Mouse (Mus musculus): ENCODE data around the gene Myl6b. TPM values are rescaled to one million over a fixed set of nuclear protein-coding genes. Genes with fewer than 3 reads are reported as not detected.

The Myl6b gene
- total and polyA plus RNA-seq, 3 experiments: 5.1 to 8.3 (median 6.2) TPM

DNA sequence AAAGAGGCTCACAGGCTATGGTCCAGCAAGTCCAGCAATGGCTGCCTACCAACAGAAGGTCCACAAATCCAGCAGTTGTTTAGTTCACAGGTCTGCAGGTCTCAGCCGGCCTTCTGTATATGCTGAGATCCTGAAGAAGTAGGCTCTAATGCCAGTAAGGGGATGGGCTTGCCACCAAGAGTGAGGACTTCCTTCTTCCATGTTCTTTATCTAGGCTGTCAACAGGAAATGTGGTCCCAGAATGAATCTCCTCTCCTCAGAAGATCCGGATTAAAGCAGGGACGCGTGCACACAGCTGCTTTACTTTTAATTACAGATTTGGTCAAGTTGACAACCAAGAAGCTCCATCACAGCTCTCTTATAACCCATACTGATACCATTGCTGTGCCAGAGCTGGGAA is 53.1 kb downstream of the Myl6b start:
- DNase-seq: no peak

DNA sequence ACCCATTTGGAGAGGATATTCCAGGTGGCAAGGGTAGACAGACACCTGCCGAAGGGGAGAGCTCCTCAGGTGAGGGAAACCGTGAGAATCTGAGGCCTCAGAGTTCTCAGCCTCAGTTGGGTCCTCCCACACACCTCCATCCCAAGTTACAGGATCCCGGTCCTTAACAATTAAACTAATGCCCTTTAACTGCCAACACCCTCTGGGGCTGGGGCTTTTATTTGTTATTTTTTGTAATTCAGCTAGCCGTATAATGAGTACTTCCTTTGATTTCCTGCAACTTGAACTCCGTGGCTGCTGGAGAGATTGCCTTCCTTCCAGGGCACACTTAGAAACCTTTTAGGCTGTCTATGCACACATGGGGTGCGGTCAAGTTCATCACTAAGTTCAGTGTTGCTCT is 54.1 kb downstream of the Myl6b start:
- DNase-seq: no peak

Small RNA genes lying within 50 kb of the gene (microRNA-seq; reads per million reads assigned to microRNA genes)
- 0.41 to 0.44 reads per million in 2 experiments for gene Mir6916
- 1.5 to 2.5 reads per million in 2 experiments for gene Mir8105

Other genes starting within 250 kb of the Myl6b start
- gene Apon, start 244.6 kb downstream of the Myl6b start, total RNA-seq (2021): 1 to 10 TPM in 1 of 2 experiments, not detected in 1; 1.5 TPM
- 0.10 and 0.40 TPM in 2 replicates for gene Apon, start 244.6 kb downstream of the Myl6b start, polyA plus RNA-seq (2012; rRNA removed)
- 10 to 100 TPM in 1 of 2 experiments, under 1 TPM in 1; 0.76 to 19.1 TPM for gene Apof, start 230.0 kb downstream of the Myl6b start, total RNA-seq (2021)
- 11.0 and 25.2 TPM in 2 replicates for gene Apof, start 230.0 kb downstream of the Myl6b start, polyA plus RNA-seq (2012; rRNA removed)
- gene Stat2, start 228.1 kb downstream of the Myl6b start, total RNA-seq (2021): 10 to 100 TPM; 24.0 to 33.5 TPM
- gene Stat2, start 228.1 kb downstream of the Myl6b start, polyA plus RNA-seq (2012; rRNA removed): 37.3 and 39.2 TPM in 2 replicates
- gene Il23a, start 199.9 kb downstream of the Myl6b start, total RNA-seq (2021): not detected
- not detected in 2 replicates for gene Il23a, start 199.9 kb downstream of the Myl6b start, polyA plus RNA-seq (2012; rRNA removed)
- 10 to 100 TPM; 13.8 to 18.3 TPM for gene Pan2, start 195.3 kb downstream of the Myl6b start, total RNA-seq (2021)
- gene Pan2, start 195.3 kb downstream of the Myl6b start, polyA plus RNA-seq (2012; rRNA removed): 17.2 and 20.4 TPM in 2 replicates
- 100 to 1,000 TPM; 180 to 204 TPM for gene Cnpy2, start 176.2 kb downstream of the Myl6b start, total RNA-seq (2021)
- 20.1 and 28.6 TPM in 2 replicates for gene Cnpy2, start 176.2 kb downstream of the Myl6b start, polyA plus RNA-seq (2012; rRNA removed)
- 100 to 1,000 TPM; 391 to 444 TPM for gene Cs, start 161.0 kb downstream of the Myl6b start, total RNA-seq (2021)
- gene Cs, start 161.0 kb downstream of the Myl6b start, polyA plus RNA-seq (2012; rRNA removed): 315 and 332 TPM in 2 replicates
- 10 to 100 TPM; 72.2 to 77.1 TPM for gene Coq10a, start 129.7 kb downstream of the Myl6b start, total RNA-seq (2021)
- 44.2 and 116 TPM in 2 replicates for gene Coq10a, start 129.7 kb downstream of the Myl6b start, polyA plus RNA-seq (2012; rRNA removed)
- 10 to 100 TPM; 48.3 to 59.3 TPM for gene Ankrd52, start 121.6 kb downstream of the Myl6b start, total RNA-seq (2021)
- gene Ankrd52, start 121.6 kb downstream of the Myl6b start, polyA plus RNA-seq (2012; rRNA removed): 44.2 and 53.1 TPM in 2 replicates
- not detected for gene Slc39a5, start 97.5 kb downstream of the Myl6b start, total RNA-seq (2021)
- not detected in 2 replicates for gene Slc39a5, start 97.5 kb downstream of the Myl6b start, polyA plus RNA-seq (2012; rRNA removed)
- 10 to 100 TPM; 79.3 to 93.8 TPM for gene Nabp2, start 87.2 kb downstream of the Myl6b start, total RNA-seq (2021)
- 21.3 and 22.2 TPM in 2 replicates for gene Nabp2, start 87.2 kb downstream of the Myl6b start, polyA plus RNA-seq (2012; rRNA removed)
- 10 to 100 TPM; 39.1 to 41.7 TPM for gene Rnf41, start 87.0 kb downstream of the Myl6b start, total RNA-seq (2021)
- 24.4 and 28.4 TPM in 2 replicates for gene Rnf41, start 87.0 kb downstream of the Myl6b start, polyA plus RNA-seq (2012; rRNA removed)
- gene Smarcc2, start 39.4 kb downstream of the Myl6b start, total RNA-seq (2021): 100 to 1,000 TPM; 120 to 128 TPM
- 129 and 130 TPM in 2 replicates for gene Smarcc2, start 39.4 kb downstream of the Myl6b start, polyA plus RNA-seq (2012; rRNA removed)
- gene Myl6, start 4.5 kb downstream of the Myl6b start, total RNA-seq (2021): 100 to 1,000 TPM; 786 to 985 TPM
- 324 and 445 TPM in 2 replicates for gene Myl6, start 4.5 kb downstream of the Myl6b start, polyA plus RNA-seq (2012; rRNA removed)
- 10 to 100 TPM; 26.1 to 32.6 TPM for gene Esyt1, start 27.2 kb upstream of the Myl6b start, total RNA-seq (2021)
- 52.8 and 59.6 TPM in 2 replicates for gene Esyt1, start 27.2 kb upstream of the Myl6b start, polyA plus RNA-seq (2012; rRNA removed)
- 10 to 100 TPM; 11.7 to 12.3 TPM for gene Zc3h10, start 49.1 kb upstream of the Myl6b start, total RNA-seq (2021)
- 16.0 and 16.3 TPM in 2 replicates for gene Zc3h10, start 49.1 kb upstream of the Myl6b start, polyA plus RNA-seq (2012; rRNA removed)
- gene Rpl41, start 50.6 kb upstream of the Myl6b start, total RNA-seq (2021): 1,000 to 10,000 TPM; 3,028 to 3,144 TPM
- gene Rpl41, start 50.6 kb upstream of the Myl6b start, polyA plus RNA-seq (2012; rRNA removed): 1,154 and 1,178 TPM in 2 replicates
- gene Pa2g4, start 67.3 kb upstream of the Myl6b start, total RNA-seq (2021): 10 to 100 TPM; 79.7 to 88.2 TPM
- 6.4 and 8.6 TPM in 2 replicates for gene Pa2g4, start 67.3 kb upstream of the Myl6b start, polyA plus RNA-seq (2012; rRNA removed)
- 1 to 10 TPM; 2.3 to 3.8 TPM for gene Erbb3, start 91.0 kb upstream of the Myl6b start, total RNA-seq (2021)
- gene Erbb3, start 91.0 kb upstream of the Myl6b start, polyA plus RNA-seq (2012; rRNA removed): 1.1 and 1.3 TPM in 2 replicates
- 100 to 1,000 TPM; 715 to 972 TPM for gene Rps26, start 128.1 kb upstream of the Myl6b start, total RNA-seq (2021)
- 581 and 897 TPM in 2 replicates for gene Rps26, start 128.1 kb upstream of the Myl6b start, polyA plus RNA-seq (2012; rRNA removed)
- 1 to 10 TPM; 1.9 to 2.6 TPM for gene Ikzf4, start 147.3 kb upstream of the Myl6b start, total RNA-seq (2021)
- gene Ikzf4, start 147.3 kb upstream of the Myl6b start, polyA plus RNA-seq (2012; rRNA removed): 3.1 and 3.5 TPM in 2 replicates
- 10 to 100 TPM; 29.2 to 32.7 TPM for gene Suox, start 175.4 kb upstream of the Myl6b start, total RNA-seq (2021)
- 10.2 and 10.8 TPM in 2 replicates for gene Suox, start 175.4 kb upstream of the Myl6b start, polyA plus RNA-seq (2012; rRNA removed)
- 100 to 1,000 TPM; 112 to 127 TPM for gene Rab5b, start 197.6 kb upstream of the Myl6b start, total RNA-seq (2021)
- 46.5 and 69.5 TPM in 2 replicates for gene Rab5b, start 197.6 kb upstream of the Myl6b start, polyA plus RNA-seq (2012; rRNA removed)
- gene Pmel, start 205.5 kb upstream of the Myl6b start, total RNA-seq (2021): 1 to 10 TPM in 1 of 2 experiments, under 1 TPM in 1; 0.86 to 1.0 TPM
- 0.30 and 0.76 TPM in 2 replicates for gene Pmel, start 205.5 kb upstream of the Myl6b start, polyA plus RNA-seq (2012; rRNA removed)
- gene Cdk2, start 206.3 kb upstream of the Myl6b start, total RNA-seq (2021): 10 to 100 TPM; 12.6 to 16.2 TPM
- gene Cdk2, start 206.3 kb upstream of the Myl6b start, polyA plus RNA-seq (2012; rRNA removed): 10.5 and 10.7 TPM in 2 replicates
- gene Dgka, start 246.2 kb upstream of the Myl6b start, total RNA-seq (2021): 10 to 100 TPM; 11.4 to 26.1 TPM
- 10.5 and 11.0 TPM in 2 replicates for gene Dgka, start 246.2 kb upstream of the Myl6b start, polyA plus RNA-seq (2012; rRNA removed)
- 10 to 100 TPM; 22.9 to 26.5 TPM for gene Pym1, start 249.2 kb upstream of the Myl6b start, total RNA-seq (2021)
- 11.5 and 15.5 TPM in 2 replicates for gene Pym1, start 249.2 kb upstream of the Myl6b start, polyA plus RNA-seq (2012; rRNA removed)

All from adrenal gland, adult 2 months (tissue).